Mouse (Mus musculus) neural tube, embryonic 10.5 days (tissue): ENCODE data around the gene Rps21.
A peak's percentile ranks its signal among the peaks of the same experiment; 100 is the strongest.

Experiments
- DNase-seq: peaks from one replicate; pipeline ENCODE4 v3.0.0-alpha.2; 2017; ENCODE audit warnings: low spot score; ENCODE audit errors: extremely low spot score

Rps21 gene

DNA sequence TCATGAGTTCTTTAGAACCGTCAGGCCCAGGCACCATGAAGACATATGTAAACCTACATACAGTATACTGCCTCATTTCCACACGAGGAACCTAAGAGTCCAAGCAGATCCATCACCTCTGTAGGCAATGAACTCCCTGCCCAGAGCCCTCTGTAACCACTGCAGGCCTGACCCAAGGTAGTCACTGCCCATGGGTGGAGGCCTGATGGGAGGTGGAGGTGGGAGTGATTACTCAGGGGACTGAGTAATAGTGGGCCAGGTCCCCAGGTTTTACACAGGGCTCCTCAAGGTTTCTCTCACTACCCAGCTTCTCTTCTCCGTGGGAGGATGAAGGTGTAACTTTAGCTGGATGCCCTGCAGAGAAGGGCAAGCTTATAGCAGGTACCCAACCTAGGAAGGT, 28.0 kb upstream of the Rps21 start:
- DNase-seq, result no peak

DNA sequence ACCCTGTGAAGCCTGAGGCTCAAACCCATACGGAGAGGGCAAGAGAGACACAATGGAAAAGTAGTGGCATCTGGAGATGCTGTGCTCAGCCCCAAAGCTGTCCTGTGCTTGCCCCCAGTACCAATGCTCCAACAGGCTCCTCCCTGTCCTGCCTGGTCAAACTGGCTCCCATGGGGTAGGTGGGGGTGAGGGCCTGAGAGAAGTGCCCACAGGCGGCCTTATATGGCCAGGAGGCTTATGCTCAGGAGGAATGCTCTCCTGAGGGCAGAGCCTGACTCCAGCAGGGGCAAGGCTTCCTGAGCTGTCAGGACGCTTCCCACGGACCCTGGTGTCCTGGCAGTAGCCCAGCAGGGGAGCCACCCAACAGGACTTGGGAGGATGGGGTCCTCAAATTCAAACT, 26.7 kb upstream of the Rps21 start:
- DNase-seq, result no peak

DNA sequence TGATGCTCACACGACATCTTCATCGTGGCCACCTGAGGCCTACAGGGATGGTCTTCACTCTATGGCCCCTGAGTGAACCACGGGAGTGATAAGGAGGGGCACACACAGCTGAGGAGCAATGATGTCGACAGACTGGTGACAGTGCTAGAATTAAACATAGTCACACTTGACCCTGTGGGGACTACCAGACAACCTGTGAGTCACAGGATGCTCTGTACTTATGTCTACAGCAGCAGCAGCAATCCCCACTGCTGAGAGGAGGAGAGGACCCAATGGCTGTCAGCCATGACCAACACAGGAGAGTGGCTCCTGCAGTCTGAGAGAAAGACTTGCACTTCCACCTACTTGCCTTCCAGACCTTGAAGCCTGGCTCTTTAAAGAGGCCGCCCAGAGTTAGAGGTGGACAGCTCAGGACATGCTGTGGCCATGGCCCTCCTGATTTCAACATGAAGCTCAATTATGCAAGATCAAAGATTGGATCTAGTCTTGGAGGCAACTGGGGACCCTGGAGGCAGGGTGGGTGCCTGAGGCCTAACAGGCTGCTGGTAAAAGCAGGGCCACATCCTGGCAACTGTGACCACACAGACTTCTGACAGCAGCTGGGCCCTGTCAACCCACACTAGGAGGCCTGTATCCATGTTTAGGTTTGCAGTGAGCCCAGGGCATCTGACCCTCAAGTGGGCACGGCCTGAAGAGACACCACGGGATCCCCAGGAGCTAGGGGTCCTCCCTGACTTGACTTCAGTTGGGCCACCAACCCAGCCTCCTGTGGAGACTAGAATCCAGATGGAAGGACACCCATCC, 23.9 kb upstream of the Rps21 start:
- no peak for DNase-seq

DNA sequence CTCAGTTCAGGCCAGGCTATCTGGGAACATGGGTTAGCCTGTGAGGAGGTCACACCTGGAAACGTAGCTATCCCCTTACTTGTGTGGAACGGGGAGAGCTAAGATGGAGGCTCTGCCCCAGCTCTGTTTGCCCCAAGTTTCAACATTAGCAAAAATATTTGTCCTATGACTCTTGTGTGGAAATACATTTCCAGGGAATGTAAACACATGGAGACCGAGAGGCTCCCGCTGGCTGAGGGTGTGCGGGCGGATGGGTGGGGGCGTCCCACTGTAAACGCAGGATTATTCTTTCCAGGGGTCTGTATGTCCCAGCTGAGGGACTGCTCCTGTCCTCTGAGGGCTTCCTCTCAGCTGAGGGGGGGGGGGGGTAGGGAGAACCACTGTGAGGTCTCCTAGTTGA, 22.8 kb upstream of the Rps21 start:
- DNase-seq, result no peak

DNA sequence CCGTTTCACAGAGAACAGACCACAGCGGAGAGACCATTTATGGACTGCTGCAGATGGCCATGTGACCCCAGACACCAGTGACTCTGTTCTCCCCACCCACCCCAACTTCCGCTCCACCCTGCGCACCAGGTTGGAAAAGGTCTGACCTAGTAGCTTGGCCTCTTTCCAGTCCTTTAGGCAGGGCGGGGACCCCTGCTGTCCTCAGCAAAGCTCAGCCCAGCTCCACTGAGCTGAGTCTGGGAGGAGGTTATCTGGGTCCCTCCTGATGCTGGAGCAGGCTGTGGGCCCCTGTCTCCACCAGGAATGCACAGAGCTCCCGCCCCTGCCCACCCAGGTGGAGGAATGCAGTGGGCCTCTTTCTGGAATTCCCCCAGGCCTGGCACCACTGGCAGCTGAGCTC, 22.2 kb upstream of the Rps21 start:
- no peak for DNase-seq

DNA sequence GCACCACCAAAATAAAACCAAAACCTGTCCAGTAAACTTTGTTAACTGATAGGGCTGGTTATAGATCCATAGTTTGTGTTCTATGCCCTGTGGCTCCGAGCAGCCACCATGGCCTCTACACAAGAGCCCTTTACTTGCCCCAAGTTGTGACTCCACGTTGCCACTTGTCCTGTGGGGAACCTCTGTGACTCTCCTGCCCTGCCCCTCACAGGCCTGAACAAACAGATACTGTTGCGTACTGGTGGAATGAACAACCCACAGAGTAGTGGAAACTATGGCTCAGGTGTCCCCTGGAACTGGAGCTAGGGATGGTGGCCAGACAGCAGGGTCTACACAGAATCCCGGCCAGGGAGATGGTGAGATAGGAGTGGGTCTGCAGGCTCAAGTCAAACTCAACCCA, 21.4 kb upstream of the Rps21 start:
- DNase-seq, result no peak

DNA sequence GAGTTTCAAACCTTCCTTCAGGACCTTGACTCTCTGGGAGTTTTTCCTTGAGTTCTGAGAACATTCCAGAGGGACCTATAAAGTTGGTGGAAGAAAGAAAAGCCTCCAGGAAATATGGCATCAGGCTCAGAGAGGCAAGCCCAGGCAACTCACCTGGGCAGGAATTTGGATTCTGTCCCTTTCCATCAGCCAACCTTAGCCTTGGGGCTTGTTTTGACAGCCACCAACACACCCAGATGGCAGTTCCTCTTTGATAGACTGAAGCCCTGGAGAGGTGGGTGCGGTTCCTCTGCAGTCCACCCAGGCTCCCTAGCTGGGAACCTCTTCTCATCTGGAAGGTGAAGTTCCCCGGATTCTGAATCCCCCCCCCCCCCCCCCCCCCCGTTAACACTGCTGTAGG, 20.7 kb upstream of the Rps21 start:
- no peak for DNase-seq

DNA sequence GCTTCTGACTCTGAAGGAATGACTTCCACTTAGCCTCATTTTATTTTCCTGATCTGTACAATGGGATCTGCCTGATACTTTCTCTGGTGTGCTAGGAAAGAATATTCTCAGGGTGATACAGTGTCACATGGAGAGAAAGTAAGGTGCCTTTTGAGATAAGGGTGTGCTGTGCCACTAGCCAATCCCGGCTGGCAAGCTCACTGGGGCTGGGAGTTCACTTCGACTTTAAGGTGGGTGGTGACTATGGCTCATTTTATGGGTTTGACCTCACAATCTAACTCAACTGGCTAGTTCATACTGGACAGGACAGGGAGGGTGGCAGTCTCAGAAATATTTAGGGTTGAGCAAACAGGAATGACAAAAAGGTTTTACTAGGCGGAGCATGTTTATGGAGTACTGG, 20.2 kb upstream of the Rps21 start:
- no peak for DNase-seq

DNA sequence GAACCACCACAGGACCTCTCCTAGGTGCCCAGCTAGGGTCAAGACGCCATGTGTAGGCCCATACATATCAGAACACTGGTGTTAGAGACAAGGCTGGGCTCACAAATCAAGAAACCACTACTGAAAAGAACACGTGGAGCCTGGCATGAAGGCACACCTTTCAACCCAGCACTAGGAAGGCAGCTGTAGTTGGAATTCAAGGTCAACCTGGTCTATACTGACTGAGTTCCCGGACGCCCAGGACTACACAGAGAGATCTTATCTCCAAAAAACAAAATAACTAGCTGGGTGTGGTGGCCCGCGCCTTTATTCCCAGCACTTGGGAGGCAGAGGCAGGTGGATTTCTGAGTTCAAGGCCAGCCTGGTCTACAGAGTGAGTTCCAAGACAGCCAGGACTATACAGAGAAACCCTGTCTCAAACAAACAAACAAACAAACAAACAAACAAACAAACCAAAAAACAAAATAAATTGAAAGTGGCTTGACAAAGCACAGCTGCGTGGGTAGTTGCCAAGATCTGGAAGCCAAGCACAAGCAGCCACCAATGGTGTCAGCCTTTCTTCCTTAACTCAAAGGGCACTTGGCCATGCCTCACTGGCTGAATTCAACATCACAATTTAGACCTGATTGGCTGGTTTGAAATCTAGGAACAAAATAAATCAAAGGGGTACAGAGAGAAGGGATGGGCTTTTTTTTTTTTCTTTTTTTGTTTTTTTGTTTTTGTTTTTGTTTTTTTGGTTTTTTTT, 19.4 kb upstream of the Rps21 start:
- no peak for DNase-seq

DNA sequence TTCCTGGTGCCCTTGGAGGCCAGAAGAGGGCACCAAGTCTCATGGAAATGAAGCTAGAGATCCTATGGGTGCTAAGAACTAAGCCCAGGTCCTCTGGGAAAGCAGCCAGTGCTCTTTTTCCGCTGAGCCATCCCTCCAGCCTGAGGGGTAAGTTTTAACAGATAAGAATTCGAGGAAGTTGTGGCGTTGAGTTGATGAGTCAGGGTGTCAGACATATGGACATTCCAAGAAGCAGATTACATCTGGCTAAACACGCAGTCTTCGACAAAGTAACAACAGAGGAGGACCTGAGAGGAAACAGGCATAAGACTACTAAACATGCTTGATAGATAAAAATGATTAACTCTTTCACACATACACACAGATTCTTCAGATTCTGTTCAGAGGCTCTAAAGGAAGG, 18.6 kb upstream of the Rps21 start:
- DNase-seq, result no peak

DNA sequence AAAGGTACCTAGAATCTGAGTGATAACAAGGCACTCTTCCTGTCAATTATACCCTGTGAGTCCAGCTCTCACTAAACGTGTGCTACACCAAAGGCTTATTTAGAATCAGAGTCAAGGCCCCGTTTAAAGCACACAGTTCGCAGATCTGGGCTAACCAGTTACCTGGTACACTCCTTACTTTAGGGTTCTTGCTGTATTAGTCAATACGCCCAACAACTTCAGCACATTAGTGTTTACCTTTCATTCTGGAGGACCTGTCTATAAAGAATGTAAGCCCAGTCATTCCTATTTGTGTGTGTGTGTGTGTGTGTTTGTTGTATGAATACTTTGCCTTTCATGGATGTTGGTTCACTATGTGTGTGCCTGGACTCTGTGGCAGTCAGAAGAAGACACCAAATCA, 14.1 kb upstream of the Rps21 start:
- no peak for DNase-seq

DNA sequence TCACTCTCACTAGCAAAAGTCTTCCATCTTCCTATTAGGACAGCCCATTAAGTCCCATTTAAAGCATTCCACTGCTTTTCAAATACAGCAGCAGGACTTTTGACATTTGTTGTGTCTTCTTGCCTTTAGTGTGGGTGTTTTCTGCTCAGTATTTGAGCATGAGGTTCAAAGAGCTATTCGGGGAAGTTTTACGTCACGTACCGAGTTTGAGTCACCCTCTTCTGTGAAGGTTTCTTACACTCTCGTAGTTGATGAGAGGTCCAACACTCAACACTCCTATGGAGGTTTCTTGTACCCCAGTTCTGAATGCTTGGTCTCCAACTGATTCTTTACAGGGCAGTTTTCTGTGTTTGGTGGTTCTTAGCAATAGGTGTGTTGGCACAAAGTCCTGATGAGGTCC, 9.3 kb upstream of the Rps21 start:
- DNase-seq, result no peak

DNA sequence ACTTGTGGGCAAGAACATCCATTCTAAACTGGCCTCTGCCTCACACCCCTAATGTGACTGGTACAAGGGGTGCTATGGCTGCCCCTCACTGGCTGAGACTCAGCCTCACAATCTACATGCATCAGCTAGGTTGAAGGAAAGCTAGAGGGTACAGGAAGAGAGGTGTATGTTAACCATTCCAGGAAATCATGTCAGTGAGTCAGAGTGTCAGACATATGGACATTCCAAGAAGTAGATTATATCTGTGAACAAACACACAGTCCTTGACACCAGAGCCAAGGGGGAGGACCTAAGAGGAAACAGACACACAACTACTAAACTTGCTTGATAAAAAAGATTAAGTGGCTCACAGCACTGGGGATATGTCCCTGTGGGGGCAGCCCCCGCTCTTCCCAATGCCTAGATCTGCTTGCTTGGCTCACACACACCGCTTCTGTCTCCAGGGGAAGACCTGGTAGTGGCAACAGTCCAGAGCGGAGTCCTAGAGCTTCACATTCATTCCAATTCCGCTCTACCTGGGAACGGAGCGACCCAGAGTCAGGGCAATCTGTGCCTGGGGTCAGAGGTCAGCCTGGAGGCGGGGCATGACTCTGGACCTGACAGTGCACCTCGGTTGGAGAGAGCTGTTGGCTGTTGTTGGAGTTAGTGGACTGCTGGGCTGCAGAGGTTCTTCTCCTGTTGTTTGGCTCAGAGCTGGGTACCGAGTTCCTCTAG, 8.1 kb upstream of the Rps21 start:
- DNase-seq, result no peak

DNA sequence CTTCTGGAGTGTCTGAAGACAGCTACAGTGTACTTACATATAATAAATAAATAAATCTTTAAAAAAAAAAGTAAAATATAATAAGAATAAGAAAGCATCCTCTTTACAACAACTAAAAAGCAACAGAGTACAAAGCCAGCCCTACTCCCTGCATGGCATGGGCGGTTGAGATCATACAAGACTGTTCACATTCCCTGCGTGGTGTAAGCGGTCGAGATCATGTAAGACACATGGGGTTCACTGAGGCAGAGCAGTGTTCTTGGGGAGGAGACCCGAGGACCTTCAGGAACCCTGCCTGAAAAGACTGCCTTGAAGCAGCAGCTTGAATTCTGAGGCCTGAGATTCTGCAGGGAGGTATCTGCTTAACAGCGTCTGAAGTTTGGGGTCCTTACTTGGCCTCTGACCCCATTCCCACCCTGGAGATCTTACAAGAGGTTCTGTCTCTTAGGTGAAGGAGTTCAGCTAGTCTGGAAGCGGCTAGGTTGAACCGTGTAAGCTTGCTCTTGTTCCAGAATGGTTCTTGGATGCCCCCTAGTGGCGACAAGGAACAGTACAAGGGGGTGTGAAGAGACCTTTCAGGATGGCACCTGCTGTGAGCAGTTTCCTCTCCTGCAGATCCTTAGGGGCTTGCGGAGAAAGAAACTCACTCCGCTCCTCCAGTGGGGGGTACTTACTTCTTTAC, 6.1 kb upstream of the Rps21 start:
- peak; percentile 84 for DNase-seq

DNA sequence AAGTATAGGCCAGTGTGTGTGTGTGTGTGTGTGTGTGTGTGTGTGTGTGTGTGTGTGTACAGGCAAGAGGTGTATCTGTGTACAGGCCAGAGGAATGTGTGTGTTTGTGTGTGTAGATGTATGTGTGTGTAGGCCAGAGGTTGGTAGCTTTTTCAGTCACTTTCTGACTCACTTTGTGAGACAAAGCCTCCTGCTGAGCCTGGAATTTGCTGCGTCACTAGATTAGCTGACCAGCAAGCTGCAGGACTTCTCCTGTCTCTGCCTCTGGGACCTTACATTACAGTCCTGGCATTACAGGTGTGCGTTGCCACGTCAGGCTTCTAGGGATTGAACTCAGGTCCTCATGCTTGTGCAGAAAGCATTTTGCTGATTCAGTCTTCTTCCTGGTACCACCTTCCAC, 5.3 kb upstream of the Rps21 start:
- no peak for DNase-seq

DNA sequence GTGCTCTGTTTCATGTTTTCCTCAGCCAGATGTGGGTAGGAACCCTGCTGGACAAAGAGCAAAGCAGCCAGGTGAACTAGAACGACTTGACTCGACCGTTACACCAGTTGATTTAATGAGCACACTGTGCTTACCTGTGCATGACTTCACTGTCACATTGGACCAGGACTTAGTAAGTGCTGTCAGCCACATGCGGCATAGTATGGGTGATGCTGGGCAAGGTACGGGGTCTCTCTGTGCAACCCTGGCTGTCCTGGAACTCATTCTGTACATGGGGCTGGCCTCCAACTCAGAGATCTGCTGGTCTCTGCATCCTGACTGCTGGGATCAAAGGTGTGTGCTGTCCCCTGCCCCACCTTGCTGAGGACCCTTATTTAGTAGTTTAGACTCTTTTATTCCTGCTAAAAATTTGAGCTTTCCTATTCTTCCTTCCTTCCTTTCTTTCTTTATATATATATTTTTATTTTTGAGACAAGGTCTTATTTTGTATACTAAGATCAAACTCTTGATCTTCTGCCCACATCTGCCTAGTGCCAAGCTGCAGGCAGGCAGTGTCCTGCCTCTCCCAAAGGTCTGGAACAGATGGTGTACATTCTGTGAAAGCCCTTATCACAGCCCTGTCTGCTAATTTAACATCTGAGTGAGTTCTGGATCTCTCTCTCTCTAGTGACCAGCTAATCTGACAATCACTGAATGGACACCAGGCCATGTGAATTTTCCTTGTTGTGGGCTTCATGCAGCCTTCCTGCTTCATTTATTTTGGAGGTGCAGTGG, 2.6 kb upstream of the Rps21 start:
- no peak for DNase-seq

DNA sequence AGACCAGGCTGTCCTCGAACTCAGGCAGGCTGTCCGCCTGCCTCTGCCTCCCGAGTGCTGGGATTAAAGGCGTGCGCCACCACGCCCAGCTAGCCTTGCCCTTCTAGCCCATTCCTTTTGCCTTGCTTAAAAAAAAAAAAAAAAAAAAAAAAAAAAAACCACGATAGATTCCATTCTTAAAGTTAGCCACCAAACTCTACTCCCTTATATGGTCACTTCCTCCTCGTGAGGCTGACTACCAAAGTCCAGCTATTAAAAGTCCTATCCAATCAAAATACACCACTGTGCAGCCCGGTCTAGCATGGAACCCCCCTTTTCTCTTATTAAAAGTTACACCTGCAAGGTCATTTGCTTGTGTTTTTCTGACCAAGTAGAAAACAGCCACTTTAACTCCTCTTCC, 1.5 kb upstream of the Rps21 start:
- no peak for DNase-seq

DNA sequence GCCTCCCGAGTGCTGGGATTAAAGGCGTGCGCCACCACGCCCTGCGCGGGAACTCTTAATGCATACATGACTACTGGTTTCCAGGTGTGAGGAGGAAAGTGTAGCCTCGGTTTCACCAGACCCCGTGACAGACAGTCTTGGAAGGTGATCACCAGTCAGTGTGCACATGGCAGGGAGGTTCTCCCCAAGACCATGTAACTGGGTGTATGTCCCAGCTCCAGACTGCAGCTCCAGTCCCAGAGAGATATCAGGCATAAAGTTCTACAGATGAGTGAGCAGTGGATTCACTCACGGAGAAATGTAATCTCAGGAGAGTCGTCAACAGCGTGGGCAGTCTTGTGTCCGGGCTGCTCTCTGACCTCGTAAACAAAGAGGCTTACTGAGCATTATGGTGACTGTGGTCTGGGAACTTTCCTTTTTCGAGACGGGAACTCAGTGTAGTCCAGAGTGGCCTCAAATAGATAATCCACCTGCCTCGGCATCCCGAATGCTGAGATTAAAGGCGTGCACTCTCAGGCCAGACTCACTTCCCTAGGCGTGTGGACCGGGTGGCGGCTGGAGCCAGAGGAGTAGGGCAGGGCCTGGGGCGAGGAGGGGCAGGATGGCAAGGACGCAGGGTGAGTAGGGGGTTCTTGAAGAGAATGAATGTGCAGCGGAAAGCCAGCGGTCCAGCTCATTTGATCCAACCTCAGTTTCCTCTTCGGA, 729 bp upstream of the Rps21 start:
- DNase-seq, result no peak

DNA sequence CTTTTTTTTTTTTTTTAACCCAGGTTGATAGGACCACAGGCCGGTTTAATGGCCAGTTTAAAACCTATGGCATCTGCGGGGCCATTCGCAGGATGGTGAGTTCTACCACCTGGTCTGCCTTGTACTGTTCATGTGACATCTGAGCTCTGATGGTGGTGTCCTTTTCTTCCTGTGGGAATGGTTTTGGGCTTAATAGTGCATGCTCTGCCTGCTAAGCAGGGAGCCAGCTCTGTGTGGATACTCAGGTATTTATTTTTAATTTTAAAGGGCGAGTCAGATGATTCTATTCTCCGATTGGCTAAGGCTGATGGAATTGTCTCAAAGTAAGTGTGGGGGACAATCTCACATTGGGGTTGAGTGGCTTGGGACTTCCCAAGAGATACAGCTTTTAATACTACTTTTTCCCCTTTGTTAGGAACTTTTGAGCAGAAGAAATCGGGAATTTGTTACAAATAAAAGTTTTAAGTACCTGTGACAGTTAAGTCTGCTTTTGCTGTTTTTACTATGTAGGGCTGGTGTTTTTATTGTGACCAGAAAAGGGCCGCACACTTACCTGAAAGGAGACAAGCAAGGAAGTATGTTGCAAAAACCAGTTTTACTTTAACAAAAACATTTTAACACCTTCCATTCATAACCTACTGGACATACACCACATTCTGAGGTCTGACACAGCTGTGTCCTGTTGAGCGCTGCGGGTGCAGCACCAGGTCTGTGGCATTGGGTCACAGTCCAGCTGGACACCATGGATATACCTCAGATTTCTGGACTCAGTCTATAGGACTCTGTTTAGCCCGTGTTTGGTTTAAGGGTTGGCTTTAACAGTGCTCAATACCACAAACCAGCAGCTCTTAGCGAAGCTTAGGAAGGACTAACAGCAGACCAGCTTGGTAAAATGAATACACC, 1.0 kb downstream of the Rps21 start:
- no peak for DNase-seq
